Mouse (Mus musculus) frontal cortex, postnatal 36 days (tissue): ENCODE data around the gene Snap47.

ENCODE experiments used
- DNase-seq, 2 experiments: peaks; one replicate each; pipeline ENCODE4 v3.0.0; 2022; ENCODE audit warnings: low spot score in 2 of 2

The Snap47 gene

DNA sequence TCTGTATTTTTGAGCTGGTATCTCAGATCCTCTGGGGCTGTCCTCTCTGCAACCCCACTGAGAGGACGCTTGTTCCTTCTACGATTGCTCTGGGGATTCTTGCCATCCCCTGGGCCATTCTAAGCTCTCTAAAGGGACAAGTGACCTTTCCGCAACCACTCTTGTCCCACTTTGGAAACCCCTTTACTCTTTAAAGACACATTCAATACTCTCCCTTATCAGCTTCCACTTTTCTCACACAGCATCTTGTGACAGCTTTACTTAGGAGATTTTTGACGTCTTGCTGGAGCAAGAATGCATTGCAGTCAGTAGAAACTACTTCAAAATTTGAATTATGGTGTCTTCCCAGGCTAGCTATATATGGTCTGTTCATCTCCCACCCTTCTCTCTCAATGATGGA, at the start of gene Snap47:
Gene Snap47, minus strand, starts transcription at position 101 of the 400 bp plus-strand sequence.
- no peak for DNase-seq

DNA sequence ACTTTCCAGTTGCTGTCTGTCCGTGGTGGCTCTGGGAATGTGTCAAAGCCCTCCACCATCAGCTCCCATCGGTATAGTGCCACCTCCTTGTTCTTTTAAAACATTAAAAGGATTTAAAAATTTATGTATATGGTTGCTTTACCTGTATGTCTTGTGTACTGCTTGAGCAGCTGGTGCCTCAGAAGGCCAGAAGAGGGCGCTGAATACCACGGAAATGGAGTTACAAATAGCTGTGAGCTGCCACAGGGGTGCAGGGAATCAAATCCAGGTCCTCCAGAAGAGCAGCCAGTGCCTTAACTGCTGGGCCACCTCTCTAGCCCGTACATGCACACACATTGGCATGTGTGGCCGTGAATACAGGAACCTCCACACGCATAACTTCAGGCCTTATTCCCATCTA, 46.8 kb upstream of the Snap47 start:
- no peak for DNase-seq

DNA sequence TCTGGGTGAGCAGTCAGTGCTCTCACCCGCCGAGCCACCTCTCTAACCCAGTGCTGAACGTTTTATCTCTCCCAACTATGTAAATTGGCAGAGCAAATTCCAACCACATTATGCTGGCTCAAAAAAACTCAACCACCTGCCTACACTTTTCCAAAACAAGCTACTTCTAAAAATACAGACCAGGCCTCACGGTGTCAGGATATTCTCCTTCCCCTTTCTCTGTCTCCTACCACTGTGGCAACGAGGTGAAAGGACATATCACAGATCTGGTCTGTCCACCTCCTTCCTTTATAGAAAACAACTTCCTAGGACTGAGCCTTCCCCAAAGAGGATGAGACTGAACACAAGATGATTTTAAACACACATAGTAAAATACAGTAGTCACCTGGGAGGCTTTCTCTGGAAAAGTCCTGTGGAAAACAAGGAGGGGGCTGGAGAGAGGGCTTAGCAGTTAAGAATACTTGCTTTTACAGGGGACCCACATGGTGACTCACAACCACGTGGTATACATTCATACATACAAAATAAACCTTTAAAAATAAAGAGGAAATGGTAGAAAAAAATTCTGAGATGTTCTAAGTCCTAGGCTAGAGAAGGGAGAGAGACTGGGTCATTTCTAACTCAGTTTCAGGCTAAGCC, 45.8 kb upstream of the Snap47 start:
- peak in 1 of 2 experiments; percentile 69 for DNase-seq

DNA sequence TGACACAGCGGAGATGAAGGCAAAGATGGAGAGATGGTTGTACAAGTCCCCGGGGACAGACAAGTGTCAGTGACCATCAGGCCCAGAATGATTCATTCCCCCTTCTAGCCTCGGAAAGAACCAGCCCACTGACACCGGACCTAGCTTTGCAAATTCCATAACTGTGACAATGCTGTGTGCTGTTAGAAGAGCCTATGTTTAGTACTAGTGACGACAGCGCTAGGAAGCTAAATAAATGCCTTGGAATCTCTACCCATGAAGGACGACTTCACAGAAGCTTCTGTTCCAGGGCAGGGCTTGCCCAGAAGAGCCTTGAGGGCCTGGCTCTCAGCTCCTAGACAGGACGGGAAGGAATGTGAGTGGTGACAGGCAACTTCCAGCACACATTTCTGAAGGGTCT, 35.2 kb upstream of the Snap47 start:
- DNase-seq, result peak in 1 of 2 experiments; percentile 28

DNA sequence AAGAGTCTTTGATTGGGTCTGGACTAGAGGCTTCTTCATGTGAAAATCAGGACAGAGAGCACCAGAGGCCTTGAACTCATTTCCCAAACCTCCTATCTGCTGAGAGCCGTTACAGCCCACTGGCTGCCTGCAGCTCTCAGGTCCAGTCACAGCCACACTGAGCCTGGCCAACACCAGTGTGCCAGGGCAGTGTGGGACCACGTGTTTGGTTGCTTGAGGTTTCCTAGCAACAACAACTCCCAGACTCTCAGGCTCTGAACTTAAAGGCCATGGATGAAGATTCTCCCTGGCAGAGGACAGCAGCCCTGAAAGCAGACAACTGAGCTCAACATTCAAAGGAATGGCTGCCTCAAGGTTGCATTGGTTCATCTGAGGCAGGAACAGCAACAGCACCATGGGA, 34.7 kb upstream of the Snap47 start:
- DNase-seq, result no peak

DNA sequence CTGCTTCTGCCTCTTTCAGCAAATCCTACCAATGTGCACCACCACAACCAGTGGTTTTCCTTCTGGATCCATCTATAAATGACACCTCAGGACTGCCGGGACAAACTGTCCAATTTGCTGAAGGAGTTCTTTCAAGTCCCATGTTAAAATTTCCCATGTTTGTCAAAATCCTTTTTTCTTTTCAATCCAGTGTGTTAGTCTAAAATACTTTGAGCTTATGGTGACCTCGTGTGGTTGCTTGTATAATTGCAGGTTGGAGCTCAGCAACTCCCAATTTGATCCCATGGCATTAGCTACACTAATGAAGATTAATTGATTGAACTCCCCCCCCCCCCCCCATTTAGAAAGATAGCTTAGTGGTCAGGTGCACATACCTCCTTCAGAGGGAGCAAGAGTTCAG, 32.2 kb upstream of the Snap47 start:
- DNase-seq, result peak in 1 of 2 experiments; percentile 73

DNA sequence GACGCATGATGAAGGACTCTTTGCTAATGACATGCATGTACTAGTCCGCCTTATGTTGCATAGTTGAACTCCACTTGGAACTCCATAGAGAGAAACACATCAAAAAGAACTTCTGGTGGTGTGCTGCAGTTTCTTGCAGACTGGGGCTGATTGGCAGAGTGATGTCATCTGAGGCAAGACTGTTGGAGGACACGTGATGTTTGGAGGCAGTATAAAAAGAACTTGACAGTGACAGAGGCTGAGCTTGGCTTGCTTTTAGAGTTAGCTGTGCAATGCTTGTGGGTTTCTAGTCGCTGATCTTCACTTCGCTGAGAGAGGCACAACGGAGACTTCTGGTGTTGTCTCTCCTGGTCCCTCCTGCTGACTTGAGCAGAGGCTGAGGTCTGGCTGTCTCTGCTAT, 26.3 kb upstream of the Snap47 start:
- no peak for DNase-seq

DNA sequence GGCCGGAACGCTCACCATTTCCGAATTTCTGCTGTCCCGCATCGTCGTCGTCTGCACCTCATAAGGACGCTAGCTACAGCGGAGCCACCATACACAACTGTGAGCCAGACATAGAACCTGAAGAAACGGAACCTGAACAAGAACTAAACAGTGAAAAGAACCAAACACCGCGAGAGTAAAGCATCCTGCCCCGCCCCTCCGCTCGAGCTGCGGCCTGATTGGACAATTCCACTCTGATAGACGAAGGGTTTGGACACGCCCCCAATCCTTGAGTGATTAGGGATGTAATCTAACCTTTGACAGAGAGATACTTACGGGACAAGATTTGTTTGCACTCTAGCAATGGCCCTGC, 21.3 kb upstream of the Snap47 start, which contains the start of gene Zfp867:
Gene Zfp867, minus strand, starts transcription at position 149 of the 352 bp plus-strand sequence.
- peak; percentile 85 to 94 for DNase-seq

DNA sequence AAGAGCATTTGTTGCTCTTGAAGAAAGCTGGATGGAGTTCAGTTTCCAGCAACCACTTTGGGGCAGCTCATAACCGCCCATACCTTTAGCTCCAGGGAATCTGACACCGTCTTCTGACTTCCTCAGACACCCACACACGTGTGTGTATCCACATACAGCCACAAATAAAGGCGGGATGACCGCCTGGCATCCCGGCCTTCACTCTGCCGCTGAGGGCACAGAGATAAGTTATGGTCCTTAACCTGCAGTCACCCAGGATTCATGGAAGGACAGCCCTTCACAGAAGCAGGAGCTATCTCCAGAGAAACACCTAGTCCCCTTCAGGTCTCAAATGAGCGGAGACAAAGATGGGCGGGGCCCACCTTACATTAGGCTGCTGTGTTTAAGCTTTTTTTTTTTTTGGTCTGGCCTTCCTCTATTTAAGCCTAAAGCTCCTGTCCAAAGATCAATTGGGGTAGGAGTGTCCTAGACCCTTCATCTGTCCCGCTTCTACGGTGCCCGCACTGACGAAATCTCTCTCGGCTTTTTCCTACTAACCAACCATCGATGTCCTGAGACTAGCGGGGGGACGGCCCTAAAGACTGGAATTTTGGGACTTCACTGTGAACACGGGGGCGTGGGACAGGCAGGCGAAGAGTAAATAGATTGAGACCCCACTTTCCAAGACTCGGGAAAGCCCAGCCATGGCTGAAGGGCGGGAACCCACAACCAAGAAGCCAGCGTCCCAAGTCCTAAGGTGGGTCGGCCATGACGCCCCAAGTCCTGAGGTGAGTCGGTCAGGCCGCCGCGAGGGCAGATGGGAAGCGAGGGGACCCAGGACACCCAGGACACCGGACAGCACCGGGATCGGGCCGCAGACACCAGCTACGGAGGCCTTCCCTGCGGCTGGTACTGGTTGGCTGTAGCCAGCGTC, 20.7 kb upstream of the Snap47 start:
- no peak for DNase-seq

DNA sequence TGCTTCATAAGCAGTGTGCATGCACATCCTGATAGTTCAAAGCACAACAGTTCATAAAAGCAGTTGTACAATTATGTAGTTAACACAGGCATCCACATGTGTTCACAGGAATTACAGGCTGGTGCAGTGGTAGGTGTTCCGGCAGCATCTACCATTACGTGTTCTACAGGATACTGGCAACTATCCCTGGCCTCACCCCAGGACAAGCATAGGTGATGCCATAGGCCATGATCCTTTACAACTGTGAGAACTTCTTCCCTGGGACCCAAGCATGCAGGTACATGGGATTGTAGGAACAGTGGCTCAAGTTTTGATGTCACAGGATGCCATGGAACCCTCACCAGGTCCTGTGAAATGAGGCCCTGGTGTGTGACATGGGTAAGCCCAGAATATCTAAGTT, 9.5 kb upstream of the Snap47 start:
- no peak for DNase-seq

DNA sequence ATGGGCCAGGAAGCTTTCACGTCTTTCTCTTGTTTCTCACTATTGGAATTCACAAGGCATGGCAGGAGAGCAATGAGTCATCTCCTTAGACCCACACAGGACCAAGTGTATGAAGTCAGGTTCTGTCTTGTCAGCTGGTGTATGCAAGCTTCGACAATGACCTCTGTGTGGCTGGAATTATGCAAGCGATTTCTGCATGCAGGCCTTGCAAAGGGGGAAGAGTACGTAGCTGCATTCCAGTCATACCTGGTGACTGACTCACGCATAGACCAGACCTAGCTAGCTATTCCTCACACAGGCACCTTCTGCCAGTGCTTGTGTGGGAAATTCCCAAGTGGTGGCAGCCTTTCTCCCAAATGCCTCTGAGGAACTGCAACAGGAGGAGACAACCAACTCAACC, 8.0 kb upstream of the Snap47 start:
- DNase-seq, result peak in 1 of 2 experiments; percentile 32

DNA sequence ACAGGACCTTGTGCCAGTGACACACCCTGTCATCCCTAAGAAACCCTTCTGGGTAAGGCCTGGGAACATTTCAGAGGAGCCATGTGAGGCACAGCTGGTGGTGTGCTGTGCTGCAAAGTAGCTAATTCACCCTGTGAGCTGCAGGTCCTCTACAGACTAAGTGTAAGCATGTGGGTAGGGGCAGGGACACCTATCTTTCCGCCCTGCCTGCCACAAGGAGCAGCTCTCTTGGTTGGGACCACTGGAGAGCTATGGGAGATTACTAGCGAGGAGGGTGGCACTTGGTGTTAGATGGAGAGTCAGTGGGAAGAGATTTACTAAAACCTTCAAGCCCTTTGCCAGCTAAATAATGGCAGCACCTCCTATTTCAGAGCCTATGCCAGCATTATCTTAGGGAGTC, 5.9 kb upstream of the Snap47 start:
- no peak for DNase-seq

DNA sequence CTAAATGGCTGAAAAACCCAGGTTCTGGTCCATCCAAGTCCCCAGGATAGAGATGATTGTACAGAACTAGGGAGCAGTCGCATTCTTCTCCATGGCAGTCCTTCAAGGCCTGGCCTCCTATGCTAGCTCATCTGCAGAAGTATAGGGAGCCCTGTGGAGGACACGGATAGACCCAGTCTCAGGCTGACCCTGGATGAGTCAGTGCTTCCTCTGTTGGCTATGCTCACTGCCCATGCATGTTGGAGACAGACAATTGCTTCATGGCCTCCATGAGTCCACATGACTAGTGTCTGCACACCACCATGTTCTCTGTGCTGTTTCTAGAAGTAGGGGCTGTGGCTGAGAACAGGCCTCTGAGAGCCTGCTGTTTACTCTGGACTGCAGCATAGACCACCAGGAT, 5.4 kb upstream of the Snap47 start:
- DNase-seq, result no peak

DNA sequence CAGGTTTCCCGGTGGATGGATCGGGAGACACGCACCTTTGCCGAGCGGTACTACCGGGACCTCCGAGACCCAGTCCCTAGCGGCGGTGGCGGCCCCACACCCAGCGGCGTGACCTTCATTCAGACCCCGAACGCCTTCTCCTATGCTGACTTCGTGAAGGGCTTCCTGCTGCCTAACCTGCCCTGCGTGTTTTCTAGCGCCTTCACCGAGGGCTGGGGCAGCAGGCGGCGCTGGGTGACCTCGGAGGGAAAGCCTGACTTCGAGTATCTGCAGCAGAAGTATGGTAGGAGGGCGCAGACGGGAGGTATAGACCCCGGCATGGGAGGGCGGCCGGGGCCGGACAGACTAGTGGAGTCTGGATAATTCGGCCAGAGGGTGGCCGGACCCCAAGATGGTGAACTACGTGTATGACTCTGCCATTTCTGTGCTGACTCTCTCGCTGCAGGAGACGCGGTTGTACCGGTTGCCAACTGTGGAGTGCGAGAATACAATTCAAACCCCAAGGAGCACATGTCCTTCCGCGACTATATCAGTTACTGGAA, 685 bp downstream of the Snap47 start:
- DNase-seq, result peak in 1 of 2 experiments; percentile 24

DNA sequence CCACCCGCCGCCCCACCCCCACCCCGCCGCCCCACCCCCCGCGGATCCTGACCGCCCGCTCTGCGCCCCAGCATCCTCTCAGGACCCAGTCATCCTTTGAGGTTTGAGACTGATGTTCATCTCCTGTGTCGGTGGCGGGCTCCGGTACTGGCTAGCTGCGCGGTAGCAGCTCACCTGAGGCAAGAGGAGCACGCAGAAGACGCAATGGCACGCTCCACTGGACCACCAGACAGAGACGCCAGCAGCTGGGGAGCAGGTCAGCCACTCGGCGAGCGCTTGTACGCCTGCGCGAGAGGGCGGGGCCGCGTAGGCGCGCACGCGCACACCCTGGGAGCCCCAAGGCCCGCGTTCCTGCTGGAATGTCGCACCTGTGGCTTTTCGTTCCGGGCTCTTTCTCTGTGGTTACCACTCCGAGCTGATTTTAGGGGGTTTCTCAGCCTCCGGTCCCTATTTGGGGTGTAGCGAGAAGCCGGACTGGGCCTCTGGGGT, 1.2 kb downstream of the Snap47 start, which contains the start of gene Jmjd4:
Gene Jmjd4, plus strand, starts transcription at position 305 of the 489 bp plus-strand sequence.
- DNase-seq, result peak; percentile 93 to 95

DNA sequence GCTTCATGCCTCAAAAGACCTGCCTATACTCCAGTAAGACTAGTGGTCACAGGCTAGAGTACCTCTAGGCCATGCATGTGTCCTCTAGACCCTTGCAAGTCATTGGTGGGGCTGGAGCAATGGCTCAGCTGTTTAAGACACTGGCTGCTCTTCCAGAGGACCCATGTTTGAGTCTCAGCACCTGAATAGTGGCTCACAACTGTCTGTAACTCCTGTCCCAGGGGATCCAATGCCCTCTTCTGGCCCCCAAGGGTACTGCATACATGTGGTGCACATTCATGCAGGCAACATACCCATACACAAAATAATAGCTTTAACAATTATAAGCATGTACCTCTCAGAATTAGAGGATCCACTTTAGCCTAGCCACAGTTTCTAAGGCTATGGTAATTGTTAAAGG, 7.9 kb downstream of the Snap47 start:
- no peak for DNase-seq

DNA sequence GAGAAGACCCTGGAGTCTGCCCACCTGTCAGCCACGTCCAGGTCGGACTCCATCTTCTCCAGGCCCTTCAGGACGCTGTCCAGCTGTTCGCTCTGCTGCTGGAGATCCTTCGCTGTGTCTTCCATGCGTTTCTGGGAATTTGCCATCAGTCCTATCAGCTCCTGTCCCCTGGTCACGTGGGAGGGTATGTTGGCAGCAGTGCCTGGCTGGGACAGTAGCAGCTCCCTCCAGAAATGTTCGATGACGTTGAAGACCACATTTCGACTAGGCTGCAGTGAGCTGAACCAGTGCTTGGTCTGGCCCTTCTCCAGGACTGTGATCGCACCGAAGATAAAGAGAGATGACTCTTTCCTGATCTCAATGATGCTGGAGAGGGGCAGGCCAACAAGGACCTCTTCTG, 13.0 kb downstream of the Snap47 start:
- no peak for DNase-seq

DNA sequence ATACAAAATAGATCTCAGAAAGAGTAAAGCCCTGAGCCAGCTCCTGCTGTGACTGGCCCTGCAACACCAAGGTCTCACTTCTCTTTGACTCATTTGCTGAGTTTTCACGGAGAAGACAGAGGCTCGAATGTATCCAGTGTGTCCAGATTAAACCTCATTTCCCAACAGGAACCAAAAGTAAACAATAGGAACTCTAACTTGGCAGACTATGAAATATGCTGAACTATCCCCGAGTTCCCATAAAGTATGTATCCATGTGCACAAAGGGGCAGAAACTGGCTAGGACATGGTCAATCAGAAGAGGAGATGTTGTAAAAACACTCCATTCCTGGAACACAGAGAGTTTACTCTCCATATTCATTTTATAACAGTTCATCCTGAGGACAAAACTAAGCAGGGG, 18.7 kb downstream of the Snap47 start:
- no peak for DNase-seq

DNA sequence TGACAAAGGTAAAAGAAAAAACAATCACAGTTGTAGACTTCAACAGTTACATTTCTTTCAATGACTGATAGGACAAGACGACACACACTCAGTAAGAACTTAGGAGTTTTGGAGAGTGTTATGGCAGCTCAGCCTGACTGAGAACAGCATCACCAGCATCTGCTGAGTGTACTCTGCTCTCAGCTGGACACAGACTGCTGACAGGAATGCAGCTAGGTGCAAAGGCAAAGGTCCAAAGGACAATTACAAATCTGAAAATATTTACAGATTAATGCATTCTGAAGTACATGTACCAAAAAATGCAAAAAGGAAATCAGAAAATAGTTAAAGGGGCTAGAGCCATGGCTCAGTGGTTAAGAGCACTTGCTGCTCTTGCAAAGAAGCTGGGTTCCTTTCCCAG, 21.0 kb downstream of the Snap47 start:
- DNase-seq, result no peak

DNA sequence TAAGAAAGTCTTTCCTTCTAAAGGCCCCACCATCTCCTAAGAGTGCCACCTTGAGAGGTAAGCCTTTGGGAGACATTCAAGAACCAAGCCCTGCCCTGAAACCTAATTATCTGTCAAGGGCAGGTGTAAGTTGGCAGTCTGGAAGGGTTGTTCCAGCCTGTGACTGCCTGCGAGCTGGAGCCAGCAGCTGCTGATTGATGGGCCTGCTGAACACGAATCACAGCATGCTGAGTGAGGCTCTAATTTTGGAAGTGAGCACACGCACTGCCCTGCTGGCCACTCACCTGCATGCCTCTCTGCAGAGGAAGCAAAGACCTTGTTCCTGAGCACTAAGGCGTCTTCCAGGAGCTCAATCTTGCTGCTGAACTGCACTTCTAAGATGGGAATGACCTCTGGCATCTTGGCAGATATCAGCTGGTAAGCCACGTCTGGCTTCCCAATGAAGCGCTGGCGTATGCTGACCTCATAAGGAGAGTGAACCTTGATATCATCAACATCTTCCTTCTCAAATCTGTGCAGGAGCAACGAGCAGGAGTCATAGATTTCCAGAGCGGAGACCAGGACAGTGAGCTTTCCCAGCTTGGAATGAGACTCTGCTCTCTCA, 22.8 kb downstream of the Snap47 start:
- DNase-seq, result no peak

DNA sequence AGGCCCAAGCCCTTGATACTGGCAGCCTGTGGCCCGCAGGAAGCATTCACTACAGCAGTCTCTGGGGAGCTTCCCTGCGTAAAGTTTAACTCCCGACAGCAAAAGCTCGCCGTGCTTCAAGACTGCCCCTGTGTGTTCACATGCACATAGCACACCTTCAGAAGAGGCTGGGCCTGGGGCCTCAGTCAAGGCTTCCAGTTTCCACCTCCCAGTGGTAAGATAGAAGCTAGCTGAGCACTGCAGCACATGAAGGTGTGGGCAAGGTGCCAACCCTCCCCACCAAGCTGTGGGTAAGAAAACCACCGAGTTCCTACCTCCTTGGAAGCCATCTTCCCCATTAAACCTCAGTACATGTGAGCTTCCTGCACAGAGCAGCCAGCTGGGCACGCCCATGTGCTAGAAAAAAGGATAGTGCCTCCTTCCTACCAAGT, 25.3 kb downstream of the Snap47 start:
- DNase-seq, result peak; percentile 28 to 42

DNA sequence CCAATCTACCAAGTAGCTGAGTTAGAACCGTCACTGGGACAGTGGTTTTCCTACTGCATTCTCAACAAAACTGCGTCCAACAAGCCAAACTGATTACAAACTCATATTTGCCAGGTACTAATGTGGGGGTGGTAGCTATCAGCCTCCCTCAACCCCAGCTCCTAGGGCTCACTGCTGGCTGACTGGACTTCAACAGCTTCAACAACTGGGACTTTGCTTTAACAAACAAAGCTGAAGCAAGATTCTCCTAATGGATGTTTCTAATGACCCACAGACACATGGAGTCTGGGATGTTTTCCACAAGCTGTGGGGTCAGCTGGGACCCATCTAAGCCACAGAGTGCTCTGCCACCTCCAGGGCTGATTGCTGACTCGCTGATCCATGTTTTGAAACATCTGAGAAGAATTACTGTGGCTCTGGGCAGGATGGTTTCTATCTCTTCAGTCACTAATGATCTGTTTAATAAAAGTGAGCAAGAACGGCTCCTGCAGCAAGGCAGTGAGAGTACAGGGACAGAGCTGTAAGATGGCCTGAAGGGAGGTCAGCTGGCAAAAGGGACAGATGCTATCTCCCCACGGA, 27.9 kb downstream of the Snap47 start:
- no peak for DNase-seq
